Mouse (Mus musculus) kidney, adult 11 months (tissue): ENCODE results near the gene Guca1b.
"Not testable (repeated sequence)": the region's sequence is repeated elsewhere in the genome, so short reads cannot be mapped to it uniquely, and the experiment has no call there.

ENCODE experiments used
- DNase-seq: peaks from one replicate; pipeline ENCODE4 v3.0.0; 2022

Gene Guca1b

DNA sequence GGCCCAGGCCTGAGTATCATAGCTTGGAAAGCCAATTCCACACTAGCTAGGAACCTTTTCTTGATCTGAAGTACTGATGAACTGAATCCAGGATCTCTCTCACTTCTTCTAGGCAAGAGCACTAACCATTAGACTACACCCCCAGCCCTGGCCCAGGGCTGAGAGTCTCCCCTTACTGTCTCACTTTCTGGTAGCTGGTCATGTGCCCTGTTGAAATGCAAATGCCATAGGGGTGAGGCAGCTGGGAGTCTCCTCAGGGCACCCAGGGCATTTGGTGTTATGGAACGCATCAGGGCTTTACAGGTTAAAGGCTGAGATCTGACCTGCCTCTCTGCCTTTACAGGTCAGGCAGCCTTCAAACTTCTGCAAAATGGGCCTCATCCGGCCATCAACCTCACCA is 35.0 kb downstream of the Guca1b start:
- DNase-seq = no peak

DNA sequence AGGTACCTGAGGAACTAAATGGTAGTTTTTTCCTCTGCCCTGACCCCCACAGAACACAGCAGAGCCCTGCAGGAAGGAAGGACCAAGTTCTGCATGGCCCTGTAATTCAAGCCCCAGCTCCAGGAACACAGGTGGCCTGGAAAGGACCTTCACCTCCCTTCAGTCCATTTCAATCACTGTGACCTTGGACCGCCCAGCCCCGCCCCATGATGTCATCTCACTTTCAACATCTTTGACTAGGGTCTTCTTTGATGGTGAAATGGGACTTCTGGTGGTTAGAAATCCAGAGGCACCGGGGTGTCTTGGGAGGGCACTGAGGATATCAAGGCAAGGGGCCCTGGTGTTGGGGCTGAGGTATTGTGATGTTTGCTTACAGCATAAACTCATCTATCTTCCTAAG is 36.4 kb downstream of the Guca1b start:
- no peak for DNase-seq

DNA sequence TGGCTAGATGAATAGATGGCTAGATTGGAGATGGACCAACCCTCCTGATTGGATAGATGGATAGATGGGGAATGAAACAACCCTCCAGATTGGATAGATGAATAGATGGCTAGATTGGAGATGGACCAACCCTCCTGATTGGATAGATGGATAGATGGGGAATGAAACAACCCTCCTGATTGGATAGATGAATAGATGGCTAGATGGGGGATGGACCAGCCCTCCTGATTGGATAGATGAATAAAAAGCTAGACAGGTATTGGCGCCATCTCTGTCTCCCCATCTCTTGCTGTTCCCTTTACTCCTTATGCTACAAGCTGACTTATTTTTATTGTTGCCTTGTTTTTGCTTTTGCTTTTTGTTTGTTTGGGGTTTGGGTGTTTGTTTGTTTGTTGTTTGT is 37.4 kb downstream of the Guca1b start:
- not testable (repeated sequence) for DNase-seq

DNA sequence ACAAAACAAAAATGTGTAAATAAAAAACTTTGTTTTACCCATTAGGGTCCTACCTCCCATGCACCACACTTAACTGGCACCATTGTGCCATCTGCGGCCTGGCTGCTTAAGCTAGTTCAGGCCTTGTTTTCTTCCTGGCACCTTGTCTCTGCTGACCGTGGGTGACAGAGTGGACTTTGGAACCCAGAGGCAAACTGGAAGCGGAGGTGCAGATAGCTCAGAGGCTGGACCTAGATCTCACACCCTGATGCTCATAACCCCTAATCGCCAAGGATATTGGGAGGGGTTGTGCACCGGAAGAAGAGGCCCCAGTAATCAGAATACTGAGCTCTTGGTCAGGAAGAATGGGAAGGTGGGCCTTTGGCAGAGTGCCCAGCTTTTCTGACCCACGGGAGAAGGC is 39.0 kb downstream of the Guca1b start:
- no peak for DNase-seq

DNA sequence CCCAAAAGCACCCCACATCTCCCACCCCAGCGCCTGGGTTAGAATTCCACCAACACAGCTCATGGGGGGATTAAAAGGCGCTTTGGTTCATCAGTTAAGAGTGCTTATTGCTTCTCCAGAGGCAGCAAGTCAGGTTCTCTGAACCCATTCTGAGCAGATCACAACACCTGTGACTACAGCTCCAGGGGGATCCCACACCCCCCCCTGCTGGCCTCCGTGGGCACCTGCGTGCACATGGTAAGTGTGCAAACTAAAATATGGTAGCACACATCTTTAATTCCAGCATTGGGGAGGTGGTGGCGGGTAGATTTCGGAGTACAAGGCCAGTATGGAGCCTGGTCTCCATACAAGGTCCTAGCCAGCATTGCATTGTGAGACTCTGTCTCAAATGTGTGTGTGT is 42.1 kb downstream of the Guca1b start:
- DNase-seq = no peak

DNA sequence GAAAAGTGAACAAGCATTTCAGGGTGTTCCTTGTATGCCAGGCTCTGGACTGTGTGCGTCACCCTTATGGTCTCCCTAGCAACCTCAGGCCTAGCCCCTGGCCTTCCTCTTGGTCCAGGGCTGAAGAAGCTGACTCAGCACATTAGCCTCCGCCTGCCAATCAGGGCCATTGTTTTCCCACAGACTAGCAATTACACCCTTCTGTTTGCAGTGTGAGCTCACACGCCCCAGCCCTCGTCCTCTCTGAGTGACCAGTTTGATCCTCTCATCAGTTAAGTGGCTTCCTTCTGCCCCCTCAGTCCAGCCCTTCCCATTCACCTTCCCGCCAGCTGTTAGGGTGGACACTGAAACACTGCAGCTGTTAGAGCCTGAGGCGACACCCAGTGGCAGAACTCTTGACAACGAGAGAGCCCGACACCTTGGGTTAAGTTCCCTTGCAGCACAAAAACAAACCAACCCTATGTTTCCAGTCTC is 43.7 kb downstream of the Guca1b start:
- DNase-seq = peak; percentile 25

DNA sequence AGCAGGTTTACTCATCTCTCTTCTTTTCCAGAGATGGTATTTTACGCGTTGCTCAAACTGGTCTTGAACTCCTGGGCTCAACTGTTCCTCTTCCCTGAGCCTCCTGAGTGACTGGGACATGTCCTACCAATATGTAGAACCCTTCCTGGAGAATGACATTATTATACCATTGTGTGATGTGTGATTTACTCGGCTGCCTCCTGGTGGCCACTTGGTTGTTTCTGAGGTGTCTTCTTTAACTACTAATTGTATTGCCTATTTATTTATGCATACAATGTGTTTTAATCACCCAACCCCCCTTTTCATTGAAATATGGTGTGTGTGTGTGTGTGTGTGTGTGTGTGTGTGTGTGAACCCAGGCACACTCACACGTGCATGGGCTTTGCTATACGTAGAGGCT is 45.6 kb downstream of the Guca1b start:
- DNase-seq = no peak

DNA sequence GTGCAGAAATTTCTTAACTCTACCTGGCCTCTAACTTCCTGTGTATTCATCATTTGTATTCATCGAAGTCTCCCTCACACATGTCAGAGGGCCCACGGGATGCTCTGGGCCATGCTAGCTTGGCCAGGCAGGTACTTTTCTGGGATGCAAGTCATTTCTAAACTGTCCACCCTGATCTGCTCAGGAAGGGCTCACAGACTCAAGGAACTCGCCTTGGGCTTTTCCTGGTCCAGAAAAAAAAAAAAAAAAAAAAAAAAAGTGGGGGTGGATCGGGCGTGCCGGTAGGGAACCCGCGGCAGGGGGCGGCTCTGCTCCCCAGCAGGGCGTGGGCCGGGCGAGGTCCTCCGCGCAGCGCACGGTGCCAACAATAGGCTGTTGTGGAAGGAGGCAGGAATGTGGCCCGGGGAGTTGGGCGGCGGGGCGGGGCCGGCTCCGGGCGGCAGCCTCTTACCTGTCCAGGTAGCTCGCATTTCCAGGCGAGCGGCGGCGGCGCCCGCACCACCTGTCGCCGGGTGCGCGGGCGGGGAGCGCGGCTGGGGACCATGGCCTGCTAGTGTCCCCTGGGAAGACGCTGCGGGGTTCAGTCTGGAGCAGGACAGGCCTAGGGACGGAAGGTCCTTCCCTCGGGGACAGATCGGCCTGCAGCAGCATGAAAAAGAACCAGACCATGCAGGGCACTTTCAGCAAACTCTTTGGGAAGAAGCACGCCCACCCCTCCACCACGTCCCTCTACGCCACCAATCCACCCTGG is 51.1 kb downstream of the Guca1b start, which contains the start of gene AI661453:
TSS of gene AI661453 (plus strand) at position 460 of the 751 bp plus-strand sequence.
- DNase-seq = peak; percentile 82

DNA sequence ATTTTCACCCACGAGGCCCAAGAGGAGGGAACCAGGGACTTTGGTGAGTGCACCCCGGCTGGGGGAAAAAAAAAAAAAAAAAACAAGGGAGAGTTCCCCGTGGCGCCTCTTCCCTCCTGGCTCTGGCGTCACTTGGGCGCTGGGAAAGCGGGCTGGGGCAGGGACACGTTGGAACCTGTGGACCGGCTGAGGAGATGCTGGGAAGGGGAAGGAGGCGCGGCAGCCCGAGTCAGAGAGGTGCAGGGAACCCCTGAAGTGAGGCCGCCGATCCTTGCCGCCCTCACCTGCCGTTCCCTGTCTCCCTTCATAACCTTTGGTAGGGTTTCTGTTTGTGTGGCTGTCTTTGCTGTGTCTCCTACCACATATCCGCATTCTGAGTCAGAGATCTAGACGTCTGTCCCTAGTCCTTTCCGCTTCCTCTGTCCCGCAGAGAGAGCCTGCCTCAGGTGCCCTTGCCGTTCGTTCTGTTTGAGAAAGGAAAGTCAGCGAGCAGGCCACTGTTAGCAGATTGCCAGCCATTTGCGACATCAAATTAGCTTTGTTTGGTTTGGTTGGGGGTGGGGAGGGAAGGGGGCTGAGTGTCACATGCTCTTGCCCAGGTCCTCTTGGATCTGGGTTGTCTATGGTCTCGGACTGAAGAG is 51.8 kb downstream of the Guca1b start, which contains the start of gene 1700001C19Rik:
TSS of gene 1700001C19Rik (minus strand) at position 470 of the 641 bp plus-strand sequence.
- no peak for DNase-seq

DNA sequence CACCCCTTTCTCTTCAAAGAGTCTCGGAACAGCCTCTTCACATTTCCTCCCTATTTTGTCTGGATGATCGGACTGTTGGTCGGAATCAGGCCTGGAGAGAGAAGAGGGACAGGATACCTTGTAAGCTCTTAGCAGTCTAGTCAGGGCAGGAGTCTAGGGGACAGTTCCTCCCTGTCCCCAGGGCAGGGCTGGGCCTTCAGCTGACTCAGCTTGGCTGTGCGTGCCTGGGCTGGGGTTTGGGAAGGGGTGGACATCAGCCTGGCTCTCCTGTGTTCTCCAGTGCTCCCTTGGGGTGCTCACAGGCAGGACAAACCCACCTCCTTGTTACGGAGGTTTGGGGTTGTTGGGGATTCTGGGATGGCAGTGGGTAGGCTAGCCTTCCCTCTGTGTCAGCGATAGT is 53.4 kb downstream of the Guca1b start:
- no peak for DNase-seq

DNA sequence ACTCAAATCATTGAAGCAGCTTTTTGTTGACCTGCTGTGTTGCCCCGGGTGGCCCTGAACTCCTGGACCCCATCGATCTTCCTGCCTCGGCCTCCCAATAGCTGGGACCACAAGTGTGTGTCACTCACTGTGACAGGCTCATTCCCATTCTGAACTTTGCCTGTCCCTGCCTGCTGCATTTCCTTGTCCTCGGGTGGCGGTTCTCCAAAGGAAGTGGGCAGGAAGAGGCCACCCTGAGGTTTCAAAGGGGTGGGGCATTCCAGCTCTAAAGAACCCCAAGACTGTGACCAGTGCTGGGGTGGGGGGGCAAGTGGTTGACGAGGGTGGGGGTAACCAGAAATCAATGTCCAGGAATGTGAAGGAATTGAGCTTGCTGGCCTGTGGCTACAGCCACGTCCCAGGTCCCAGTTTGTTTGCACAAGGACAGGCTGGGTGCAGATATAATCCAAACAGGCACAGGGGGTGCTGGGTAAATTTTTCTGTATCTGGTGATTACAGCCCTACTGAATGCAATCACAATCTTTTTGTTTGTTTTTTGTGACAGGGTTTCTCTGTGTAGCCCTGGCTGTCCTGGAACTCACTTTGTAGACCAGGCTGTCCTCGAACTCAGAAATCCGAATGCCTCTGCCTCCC is 54.3 kb downstream of the Guca1b start:
- DNase-seq = peak; percentile 23

DNA sequence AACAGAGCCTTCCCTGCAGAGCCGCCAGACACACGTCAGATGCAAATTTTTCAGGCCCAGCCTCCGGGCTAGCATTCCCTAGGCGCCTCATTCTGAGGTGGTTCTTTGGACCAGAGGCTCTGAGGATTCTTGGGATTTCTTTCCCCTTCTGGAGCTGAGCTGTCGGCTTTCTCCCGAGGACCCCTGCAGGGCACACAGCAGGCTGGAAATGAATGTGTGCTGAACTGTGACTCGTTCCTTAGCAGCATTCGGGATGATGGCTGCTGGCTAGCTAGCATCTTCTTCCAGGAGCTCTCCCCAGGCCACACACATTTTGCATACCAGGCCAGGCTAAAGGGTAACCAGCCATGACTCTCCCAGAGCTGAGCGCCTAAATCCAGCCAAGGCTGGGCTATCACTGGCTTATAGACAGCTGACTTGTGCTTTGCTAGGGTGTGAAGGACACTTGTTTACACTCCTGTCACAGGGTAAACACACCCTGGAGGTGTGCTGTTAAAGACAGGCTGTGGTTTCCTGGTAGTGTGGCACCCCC is 55.2 kb downstream of the Guca1b start:
- peak; percentile 67 for DNase-seq

DNA sequence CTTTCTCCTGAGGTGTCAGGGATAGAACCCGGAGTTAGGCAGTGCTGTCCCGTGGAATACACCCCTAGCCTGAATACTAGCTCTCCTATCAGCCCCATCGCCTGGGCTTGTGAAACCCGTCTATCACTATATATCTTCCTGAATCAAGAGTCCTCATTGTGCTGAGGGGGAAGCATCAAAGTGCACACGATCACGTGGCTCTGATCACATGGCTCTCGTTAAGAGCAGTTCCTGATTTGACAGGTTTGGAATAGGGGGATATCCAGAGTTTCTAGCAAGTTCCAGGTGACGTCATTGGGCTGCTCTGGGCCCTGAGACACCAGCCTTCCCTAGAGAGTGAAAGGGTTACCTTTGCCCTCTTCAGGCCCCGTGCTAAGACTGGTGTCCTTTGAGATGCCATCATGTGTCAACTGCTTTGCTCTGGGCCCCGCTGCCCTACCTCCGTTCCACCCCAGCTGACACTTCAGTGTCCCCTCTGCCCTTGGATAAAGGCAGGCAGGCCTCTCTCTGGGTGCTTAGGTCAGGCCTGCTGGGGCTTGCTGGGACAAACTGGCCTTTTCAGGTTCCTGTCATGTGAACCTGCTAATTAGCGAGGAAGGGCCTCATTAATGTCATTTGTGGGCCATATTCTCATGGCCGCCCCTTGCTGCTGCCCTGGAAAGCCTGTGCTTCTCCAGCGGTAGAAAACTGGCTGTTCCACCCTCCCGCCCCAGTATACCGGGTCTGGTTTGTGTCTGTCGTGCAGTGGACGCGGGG is 56.3 kb downstream of the Guca1b start:
- DNase-seq = peak; percentile 70

DNA sequence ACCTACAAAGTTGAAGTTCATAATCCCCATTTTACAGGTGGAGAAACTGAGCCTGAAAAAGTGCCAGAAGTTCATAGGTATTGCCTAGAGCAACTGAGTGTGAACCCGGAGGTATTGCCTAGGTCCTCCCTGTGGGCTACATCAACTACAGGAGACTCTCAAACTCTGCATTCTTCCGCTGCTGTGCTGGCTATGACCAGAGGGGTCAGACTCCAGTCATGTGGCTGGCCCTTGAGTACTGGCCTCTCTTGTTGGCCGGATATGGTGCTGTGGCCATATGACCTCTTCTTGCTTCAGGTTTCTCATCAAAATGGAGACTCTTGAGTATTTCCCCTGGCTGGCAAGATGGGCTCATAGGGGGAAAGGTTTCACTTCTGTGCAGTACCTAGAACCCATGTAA is 57.1 kb downstream of the Guca1b start:
- DNase-seq = no peak
